Mouse (Mus musculus) gastrocnemius, adult 8-10 months (tissue): ENCODE measurements around the gene Gm21992. TPM values are rescaled to one million over a fixed set of nuclear protein-coding genes. Genes with fewer than 3 reads are reported as not detected.
A peak's percentile ranks its signal among the peaks of the same experiment; 100 is the strongest.

Experiments
- DNase-seq, 2 experiments: peaks; one replicate each; pipeline ENCODE4 v3.0.0; 2022; ENCODE audit warnings: low spot score in 2 of 2
- total RNA-seq, 4 experiments: library from RNA; stranded (reverse); gene quantifications; 2 replicates each; pipeline ENCODE4 v1.2.4; 2022

The Gm21992 gene
- total RNA-seq: 10 to 100 TPM in 3 of 4 experiments, 1 to 10 TPM in 1; 8.7 to 14.3 (median 11.8) TPM

DNA sequence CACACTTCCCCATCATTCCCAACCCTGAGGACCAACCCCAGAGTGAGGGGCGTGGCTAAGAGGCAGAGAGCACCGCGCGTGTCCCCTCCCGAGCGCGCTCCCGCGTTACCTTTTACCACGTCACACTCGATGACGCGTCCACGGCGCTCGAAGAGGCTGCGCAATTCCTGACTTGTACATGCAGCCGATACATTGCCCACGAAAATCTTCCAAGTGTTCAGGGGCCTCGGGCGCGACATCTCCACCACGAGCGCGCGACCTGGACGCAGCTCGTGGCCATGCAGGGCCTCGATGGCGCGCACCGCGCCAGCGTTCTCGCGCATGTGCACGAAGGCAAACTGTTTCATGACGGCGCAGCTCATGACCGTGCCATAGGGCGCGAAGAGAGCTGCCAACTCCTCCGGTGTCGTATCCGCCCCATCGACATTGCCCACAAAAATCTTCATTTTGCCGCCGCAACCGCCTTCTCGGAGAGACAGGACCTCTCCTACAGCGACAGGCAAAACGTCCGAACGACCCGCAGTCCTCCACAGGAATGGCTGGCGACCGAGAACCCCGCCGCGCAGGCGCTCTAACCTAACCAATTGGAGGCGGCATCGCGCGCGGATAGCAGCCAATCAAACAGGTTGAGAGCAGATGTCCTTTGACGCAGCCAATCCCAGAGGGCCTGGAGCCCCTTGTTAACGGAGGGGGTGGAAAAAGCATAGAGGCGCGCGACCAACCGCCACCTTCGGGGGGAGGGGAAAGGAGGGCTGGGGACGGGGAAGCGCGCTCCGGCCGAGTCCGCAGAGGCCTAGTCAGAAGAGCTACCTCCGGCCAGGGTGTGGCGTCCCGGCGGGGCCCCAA is at the start of gene Gm21992, which contains the start of gene Rbm14:
Gene Gm21992 (minus strand): TSS at position 550 of the 846 bp plus-strand sequence.
Gene Rbm14 (minus strand): TSS at position 572 of the 846 bp plus-strand sequence.
- DNase-seq: peak; percentile 98

DNA sequence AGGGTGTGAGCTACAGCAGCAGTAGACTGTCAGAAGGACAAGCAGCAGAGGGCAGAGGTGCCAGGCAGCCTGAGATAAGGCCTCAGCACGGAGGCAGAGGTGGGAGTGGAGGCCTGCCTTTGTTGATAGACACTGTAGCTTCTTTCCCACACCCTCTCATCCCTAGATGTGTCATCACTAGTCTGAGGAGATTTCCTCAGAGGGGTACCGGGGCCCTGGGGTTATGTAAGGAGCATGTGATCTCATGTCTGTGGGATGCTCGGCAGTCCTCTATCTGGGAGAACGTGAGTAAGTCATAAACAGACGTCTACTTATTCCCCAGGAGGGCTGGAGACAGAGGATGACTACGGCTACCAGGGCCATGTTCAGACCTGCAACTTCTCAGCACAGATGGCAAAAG is 47.7 kb upstream of the Gm21992 start:
- no peak for DNase-seq

DNA sequence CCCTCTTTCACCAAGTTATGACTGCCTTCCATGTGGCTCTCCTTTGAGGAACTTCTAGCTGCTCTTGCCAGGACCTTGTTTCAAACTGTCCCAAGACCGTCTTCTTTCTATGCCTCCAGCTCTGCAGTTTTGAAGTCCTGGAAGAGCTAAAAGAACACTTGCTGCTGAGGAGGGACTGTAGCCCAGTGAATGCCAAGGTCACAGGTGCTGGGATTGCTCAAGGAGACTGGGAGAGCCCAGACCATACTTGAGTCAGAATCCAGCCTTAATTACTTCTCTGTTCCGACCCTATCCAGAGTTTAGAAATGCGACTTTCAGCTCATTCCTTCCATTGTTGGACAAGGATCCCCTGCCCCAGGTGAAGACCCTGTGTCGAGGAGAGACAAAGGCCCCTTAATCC is 44.5 kb upstream of the Gm21992 start:
- no peak for DNase-seq

- no peak for DNase-seq
Observed at GRCm38 (mm10) chr19:4855470-4855820, 44.0 kb upstream of the Gm21992 start.

- peak; percentile 86 to 95 for DNase-seq
Observed at GRCm38 (mm10) chr19:4854552-4855469, 43.4 kb upstream of the Gm21992 start, which contains the start of gene Ctsf. Gene Ctsf (plus strand): TSS chr19:4855130.

GRCm38 (mm10) chr19:4850281-4850680 is 38.9 kb upstream of the Gm21992 start:
- no peak for DNase-seq

- DNase-seq: no peak
Observed at GRCm38 (mm10) chr19:4849800-4850199, 38.4 kb upstream of the Gm21992 start.

DNA sequence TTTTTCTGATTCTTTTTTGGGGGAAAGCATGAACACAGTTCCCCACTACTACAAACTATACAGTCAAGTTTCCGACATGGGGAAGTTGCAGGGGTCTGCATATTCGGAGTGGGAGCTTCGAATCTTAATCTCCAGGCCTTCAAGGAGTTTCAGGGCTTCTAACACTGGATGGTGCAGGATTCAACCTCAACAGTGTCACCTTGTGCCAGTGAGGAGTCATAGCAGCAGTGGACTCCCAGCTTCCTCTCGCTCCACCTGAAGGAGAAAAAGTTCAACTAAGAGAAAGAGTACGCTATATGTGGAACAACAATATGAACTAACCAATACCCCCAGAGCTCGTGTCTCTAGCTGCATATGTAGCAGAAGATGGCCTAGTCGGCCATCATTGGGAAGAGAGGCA is 36.1 kb upstream of the Gm21992 start:
- no peak for DNase-seq

DNA sequence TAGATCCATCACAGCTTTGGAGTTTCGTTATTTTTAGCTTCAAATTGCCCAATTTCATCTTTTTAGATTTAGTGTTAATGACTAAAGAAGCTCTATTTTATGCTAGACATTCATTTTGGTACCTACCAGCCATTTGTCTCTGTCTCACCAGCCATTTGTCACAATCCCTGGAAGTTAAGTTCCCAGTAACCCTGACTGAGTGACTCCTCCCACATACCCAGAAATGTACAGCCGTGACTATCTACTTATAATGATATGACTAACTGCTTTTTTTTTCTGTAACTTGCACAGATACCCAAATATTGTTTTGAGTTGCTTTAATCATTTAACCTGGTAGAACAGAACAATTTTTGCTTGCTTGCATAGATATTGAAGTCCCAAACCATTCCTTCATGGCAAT is 34.4 kb upstream of the Gm21992 start:
- no peak for DNase-seq

GRCm38 (mm10) chr19:4842611-4843010 is 31.2 kb upstream of the Gm21992 start:
- no peak for DNase-seq

DNA sequence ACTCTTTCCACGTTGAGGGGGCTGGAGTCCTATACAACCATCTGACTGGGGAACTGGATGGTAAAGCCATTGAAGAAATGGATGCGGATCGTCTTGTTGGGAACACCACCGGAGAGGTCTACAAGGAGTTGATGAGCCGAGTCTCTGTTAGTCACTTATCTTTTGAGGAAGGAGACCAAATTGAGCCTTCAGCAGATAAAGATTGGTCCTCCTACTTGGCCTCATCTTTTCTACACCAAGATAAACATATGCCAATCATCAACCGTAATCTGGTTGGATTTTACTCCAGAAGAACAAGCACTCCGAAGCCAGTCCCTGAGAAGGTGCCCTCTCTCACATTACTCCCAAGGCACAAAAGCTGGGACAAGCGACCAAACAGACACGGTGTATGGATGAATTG is 29.4 kb upstream of the Gm21992 start:
- DNase-seq: no peak

DNA sequence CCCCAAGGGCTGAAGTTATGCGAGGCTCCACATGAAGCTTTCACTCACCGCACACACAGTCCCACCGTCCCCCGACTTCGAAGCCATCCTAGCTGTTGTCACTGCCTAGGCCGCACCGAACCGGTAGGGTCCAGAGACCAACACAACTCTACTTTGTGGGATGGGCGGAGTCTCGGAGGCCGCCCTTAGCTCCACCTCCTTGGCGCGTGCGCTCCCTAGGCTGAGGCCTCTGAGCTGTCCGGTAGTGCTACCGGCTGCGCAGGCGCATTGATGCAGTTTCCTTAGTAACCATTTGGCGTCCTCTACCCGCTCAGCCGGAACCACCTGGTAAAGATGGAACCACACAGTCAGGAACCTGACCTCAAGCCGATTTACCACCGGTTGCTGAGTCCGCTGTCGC is 27.7 kb upstream of the Gm21992 start, which contains the start of the genes Ccs and Ccdc87:
Gene Ccs (minus strand): TSS at position 184 of the 400 bp plus-strand sequence.
Gene Ccdc87 (plus strand): TSS at position 218 of the 400 bp plus-strand sequence.
- DNase-seq: peak; percentile 95 to 98

DNA sequence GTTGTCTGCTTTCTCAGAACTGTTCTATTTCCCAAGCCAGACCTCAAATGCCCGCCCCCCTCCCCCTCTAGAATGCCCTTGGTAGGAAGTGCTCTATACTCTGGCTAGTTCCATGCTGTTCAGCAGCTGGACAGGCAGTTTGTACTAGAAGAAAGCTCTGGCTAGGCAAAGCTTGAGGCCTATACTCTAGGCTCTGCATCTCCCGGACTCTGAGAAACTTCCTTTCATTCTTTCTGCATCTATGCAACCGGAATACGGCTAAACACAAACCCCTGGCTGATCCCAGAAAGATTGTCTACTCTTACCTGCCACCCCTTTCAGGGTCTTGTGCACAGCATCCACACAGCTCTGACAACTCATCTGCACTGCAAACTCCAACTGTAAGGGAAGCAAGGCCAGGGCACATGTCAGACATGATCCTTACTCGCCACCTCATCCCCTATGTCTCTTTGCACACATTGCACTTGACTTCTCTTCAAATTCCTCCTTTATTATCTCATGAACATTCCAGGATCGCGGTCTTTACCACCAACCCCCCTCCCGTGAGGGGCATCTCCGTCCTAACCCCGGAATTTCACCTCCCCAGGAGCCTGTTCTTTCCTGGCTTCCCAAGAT is 27.2 kb upstream of the Gm21992 start:
- no peak for DNase-seq

DNA sequence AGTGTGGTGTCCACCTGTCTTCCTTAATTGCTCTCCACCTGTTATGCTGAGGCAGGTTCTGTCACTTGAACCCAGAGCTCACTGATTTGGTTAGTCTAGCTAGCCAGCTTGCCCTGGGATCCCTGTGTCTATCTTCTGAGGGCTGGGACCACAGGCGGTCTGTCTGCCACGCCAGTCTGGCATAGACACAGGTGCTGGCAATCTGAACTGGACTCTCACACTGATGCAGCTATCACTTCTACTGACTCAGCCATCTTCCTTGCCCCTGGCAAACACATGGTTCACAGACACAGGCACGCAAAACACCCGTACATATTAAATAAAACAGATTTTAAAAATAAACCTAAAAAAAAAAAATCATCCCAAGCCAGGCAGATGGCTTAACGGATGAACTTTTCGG is 25.6 kb upstream of the Gm21992 start:
- DNase-seq: no peak

DNA sequence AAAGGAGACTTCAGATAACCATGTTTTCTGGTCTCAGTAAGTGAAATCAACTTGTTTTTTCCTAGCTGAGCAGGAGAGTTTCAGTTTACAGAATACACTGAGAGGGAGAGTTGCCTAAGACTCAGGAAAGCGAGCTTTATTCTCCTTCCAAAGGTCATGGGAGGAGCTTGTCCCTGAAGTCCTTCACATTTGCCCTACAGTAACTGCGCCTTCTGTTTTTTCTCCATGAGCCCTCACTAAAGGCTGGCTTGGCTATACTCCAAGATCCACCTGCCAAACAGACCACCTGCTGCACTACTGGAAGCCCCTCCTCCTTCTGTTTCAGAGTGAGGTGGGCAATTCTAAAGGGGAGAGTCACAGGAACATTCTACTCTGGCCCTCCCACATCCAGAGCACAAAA is 24.7 kb upstream of the Gm21992 start:
- no peak for DNase-seq

DNA sequence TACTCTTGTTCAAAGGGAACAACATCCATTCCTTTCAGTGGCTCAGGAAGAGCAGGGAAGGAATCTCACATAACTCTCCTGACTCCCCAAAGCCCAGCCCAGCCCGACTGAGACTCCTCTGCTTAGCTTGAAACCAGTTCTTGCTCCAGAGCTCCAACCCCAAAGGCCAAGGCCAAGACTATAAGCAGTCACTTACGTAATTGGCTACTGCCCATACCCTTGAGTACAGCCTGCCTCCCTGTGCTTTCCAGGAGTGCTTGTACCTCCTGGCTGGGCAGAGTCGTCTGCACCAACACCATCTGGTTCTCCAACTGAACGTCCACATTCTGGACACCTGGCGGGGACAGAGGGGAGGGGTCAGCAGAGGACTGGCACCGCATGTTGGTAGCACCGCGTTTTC is 22.6 kb upstream of the Gm21992 start:
- peak in 1 of 2 experiments; percentile 16 for DNase-seq

GRCm38 (mm10) chr19:4829156-4829555 is 17.7 kb upstream of the Gm21992 start:
- peak; percentile 60 to 78 for DNase-seq

GRCm38 (mm10) chr19:4828444-4829114 is 17.2 kb upstream of the Gm21992 start:
- no peak for DNase-seq

DNA sequence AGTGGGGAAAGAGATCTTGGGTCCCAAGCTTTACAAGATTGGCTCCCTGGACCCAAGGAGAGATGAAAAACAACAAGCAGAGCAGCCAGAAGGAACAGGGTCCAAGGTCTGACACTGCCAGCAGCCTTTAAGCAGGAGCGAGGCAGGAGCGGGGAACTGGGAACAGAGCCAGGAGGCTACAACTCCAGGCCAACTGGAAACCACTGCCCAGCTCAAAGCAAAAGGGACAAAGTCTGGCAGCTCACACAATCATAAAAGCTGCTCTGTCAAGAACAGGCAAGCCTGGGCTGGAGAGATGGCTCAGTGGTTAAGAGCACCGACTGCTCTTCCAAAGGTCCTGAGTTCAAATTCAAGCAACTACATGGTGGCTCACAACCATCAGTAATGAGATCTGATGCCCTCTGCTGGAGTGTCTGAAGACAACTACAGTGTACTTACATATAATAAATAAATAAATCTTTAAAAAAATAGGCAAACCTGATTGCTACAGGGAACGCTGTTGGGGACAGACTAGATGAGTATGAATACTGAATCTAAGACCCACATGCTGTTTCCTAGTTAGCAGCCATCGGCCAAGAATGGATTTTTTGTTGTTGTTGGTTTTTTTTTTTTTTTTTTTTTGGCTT is 9.4 kb upstream of the Gm21992 start:
- DNase-seq: peak; percentile 75 to 83

DNA sequence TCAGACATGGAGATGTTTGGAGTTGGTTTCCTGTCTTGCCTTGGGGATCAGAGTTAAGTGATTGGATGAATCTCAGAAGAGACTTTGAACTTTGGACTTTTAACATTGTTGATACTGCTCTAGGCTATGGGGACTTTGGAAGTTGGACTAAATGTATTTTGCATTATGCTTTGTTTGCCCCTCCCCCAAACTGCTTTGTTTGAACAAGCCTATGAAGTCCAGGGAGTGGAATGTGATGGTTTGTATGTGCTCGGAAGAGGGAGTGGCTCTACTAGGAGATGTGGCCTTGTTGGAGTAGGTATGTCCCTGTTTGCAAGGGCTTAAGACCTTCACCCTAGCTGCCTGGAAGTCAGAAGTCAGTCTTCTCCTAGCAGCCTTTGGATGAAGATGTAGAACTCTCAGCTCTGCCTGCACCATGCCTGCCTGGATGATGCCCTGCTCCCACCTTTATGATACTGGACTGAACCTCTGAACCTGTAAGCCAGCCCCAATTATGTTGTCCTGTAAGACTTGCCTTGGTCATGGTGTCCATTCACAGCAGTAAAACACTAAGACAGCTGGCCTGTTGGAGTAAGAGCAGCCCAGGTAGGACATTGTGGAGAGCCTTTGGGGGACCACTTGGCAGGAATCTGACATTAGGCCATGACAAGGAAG is 5.9 kb upstream of the Gm21992 start:
- DNase-seq: no peak
